Mouse (Mus musculus) v-Abl transformed pro-B cells (cell line): Measurements from ENCODE around the gene Ctr9.

Source experiments
- in situ Hi-C, 2 experiments: fragments of 400-800 bp; cut with MboI; formaldehyde crosslinking; loops; one replicate each; pipeline ENCODE4 v1.15.1; 2025; ENCODE audit not compliant: unreplicated experiment in 2 of 2

Ctr9 gene

DNA sequence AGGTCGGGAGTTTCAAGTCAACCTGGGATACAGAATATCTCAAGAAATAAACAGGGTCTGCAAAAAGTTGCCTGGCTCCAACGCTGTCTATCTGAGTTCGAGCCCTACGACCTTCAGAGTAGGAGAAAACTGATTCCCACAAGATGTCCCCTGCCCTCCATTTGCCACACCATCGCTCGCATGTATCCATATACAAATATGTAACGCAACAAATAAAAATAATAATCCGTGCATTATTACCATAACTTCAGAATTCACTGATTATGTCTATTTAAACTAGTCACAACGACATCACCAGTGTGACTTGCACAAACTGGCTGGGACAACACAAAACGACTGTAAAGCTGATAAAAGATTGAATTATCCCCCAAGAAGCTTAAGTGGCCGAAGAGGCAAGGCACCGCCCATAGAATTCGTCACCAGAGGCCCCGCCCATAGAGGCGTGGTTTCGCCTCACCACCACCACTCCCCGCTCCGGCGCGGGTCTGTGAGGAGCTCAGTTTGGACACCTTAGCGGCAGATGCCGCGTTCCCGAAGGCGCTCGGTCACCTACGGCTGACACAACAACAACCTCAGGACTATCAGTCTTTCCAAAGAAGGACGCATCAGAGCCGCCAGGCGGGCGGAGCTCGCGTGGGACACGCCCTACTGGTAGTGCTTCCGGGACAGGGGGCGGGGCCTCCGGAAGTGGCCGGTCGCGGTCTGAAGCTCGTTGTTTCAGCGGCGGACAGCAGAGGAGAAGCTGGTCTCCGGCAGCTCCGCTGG is at the start of gene Ctr9:
Gene Ctr9, plus strand, starts transcription at position 671 of the 765 bp plus-strand sequence.
- in situ Hi-C loops, result loop anchor here (25.0 kb wide), 3 partner anchors 659 to 1516 kb away; partner anchors contain the start of genes Rpl27a (in 2 of the 2) and Trim66 (in 2 of the 2)

DNA sequence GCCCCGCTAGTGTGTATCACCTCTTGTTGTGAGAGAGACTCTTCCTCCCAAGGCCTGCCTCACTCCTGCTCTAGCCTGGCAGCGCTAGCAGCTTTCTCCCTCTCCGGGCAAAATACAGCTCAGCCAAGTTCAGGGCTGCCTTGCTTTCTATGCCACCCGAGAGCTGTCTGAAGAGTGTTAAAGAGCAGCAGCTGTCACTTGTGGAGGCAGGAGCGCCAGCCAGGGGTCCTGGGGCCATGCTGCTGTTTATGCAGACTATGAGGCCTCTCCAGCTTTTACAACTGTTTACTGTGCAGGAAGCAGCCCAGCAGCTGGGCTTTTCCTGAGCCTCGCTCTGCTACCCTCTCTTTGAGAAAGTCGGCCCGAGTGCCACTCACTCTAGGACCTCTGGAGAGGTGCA is 47.7 kb upstream of the Ctr9 start:
- in situ Hi-C loops, result no loop called here

DNA sequence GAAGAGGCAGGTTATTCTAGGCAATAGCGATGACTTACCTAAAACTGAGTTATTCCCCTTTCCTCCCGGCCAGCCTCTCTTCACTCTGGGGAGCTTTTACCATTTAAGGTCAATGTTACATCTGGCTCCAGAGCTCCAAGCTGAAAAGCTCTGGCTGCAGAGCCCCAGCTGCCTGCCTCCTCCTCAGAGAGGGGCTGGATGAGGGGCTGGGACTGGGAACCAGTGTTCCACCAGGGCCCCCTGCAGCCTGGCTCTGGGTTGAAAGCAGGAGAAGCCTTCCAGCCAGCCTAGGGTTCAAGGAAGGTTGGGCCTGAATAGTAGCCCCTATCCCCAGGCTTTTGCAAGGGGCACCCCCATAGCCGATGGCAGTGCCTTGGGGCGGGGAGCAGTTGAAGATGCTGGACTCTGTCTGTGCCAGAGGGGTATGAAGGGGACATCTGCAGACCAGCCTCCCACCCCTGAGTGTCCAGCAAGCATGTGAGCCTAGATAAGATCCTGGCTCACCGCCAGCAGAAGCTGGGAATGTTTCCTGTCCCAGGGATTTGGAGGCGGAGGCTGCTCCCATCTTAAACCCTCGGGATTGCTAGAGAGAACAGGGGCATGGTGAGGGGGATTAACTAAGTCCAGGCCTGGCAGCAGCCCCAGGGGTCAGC is 46.6 kb upstream of the Ctr9 start, which contains the start of gene Mrvi1:
Gene Mrvi1, minus strand, starts transcription at position 409 of the 653 bp plus-strand sequence.
- in situ Hi-C loops, result no loop called here

DNA sequence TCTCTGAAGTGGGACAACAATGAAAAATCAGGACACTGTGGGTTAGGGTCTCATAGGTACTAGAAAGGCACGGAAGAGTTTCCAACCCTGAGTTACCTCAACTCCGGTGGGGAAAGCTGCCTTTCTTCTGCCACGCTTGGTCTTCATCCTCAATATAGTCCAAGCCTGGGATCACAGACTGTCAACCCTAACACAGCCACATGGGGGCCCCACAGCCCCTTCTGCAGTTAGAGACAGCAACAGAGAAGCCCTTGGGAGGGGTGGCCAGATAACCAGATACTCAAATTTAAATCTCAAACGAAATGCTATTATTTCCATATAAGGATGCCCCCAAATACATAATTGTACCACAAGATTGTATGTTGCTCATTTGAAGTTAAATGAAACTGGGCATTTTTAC is 46.0 kb upstream of the Ctr9 start:
- in situ Hi-C loops, result no loop called here

DNA sequence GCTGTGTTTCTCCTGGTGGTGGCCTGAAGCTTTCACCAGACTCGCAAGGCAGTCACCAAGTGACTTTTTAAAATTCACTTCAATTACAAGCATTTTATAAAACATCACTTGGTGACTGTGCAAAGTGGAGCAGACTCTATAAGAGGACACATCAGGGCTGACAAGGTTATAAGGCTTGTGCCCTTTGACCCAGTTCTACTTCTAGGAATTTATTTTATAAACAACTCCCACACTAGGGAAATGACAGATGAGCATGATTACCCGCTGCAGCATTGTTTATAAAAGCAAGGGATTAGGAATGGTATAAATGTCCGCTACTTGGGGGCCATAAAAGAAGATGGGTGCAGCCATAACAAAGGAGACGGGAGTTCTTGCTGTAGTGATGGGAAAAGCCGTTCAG is 45.1 kb upstream of the Ctr9 start:
- in situ Hi-C loops, result no loop called here

DNA sequence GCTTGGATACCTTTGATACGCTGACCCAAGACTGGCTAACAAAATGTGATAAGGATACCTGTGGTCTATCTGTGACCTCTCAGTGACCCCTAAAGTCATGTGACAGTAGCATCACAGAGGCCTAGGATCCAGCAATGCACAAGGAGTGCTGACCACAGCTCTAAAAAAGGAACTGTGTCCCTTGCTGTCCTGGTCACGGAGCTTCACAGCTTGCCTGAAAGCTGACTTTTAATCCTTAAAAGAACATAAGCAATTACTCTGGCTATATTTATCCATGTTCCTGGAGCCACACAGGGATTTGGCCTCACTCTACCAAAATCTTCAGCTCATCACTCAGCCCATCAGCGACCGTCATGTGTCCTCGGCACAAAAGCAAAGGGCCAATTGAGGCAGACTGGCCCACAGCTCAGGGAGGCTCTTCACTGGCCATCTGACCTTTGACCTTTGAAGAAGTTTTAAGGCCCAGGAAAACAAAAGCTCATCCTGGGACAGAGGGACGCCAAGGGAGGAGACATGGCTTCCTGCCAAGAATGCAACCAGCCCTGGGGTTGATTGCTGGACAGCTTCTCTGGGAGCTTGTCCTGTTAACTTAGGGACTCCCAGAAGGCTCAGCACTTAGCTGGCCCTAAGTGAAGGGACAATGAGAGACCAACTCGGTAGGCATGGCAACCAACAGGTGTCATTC is 43.0 kb upstream of the Ctr9 start:
- in situ Hi-C loops, result no loop called here

DNA sequence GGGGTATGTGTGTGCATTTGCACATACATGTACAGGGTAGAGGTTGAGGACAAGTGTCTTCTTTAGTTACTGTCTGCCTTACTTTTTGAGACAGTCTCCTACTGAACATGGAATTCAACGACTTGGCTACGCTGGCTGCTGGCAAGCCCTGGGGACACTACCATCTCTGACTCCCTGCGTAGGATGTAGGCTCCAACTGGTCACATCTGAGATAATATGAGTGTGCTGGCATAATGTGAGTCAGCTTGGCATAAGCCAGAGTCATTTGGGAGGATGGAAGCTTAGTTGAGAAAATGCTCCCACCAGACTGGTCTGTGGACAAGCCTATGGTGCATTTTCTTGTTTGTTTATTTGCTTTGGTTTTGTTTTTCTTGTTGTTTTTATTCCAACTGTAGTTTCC is 40.7 kb upstream of the Ctr9 start:
- in situ Hi-C loops, result no loop called here

DNA sequence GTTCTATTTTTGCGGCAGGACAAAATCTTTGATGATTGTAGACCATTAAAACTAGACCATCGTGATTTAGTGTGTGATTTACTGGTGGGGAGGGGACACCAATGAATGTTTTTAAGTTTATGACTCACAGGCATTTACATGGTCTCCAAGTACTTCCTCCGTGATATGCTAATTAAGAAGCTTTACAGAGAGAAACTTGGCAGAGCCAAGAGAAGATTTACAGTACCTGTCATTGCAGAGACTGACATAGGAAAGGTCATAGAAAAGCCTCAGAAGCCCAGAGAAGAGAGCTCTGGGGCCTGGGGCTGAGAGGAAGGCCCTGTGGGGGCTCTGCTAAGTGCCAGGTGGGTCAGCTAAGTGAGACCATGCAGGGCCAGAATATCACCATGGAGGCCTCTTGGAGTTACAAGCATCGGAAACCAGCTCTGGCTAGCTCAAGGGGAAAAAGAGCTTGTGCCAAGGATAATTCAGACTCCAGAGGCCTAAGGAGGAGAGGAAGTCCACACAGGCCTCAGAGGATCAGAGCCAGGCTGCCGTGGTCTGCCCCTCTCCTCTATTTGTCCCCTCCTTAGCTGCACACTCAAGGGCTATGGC is 39.4 kb upstream of the Ctr9 start:
- in situ Hi-C loops, result no loop called here

DNA sequence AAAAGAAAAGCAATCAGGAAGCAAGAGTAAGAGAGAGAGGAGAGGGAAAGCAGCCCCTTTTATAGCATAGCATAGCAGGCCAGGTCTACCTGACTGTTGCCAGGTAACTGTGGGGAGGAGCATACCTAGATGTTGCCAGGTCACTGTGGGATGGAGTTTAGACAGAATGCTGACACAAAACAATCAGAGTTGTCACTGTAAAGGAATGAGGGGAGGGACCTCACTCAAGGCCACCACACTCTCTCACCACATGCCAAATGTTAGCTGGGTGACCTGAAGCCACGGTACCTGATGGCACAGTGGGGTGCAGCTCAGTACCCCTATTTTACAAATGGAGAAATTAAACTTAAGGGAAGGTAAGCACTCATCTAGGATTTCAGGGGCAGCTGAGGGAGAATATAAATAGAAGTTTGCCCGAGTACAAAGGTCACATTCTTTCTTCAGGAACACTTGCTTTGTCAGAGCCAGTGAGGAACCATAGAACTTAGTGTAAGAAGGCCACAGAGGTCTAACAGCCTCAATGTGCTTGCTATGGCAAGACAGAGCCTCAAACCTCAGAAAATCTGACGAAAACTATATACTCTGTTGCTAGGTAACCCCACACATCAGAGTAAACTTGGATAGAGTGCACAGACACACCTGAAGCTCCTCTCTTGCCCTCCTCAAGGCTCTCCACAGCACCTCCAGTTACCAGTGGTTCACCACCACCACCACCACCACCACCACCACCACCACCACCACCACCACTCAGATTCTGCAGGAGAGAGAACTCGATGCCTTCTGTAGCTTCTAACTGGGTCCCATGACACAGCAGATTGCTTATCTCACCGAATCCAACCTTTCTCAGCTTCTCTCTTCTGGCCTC is 38.2 kb upstream of the Ctr9 start:
- in situ Hi-C loops, result no loop called here

DNA sequence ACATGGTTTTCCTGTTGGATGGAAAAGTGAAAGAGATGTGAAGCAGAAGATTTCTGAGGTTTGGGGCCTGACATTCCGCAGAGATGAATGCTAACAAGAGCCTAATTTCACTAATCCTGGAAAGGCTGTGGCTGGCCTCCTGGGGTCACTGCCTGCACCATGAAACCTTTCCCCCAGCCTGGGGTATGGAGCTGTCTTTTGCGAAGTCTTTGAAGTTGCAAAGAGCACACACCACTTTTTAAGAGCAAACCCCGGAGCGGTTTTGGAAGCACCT is 37.6 kb upstream of the Ctr9 start:
- in situ Hi-C loops, result no loop called here

DNA sequence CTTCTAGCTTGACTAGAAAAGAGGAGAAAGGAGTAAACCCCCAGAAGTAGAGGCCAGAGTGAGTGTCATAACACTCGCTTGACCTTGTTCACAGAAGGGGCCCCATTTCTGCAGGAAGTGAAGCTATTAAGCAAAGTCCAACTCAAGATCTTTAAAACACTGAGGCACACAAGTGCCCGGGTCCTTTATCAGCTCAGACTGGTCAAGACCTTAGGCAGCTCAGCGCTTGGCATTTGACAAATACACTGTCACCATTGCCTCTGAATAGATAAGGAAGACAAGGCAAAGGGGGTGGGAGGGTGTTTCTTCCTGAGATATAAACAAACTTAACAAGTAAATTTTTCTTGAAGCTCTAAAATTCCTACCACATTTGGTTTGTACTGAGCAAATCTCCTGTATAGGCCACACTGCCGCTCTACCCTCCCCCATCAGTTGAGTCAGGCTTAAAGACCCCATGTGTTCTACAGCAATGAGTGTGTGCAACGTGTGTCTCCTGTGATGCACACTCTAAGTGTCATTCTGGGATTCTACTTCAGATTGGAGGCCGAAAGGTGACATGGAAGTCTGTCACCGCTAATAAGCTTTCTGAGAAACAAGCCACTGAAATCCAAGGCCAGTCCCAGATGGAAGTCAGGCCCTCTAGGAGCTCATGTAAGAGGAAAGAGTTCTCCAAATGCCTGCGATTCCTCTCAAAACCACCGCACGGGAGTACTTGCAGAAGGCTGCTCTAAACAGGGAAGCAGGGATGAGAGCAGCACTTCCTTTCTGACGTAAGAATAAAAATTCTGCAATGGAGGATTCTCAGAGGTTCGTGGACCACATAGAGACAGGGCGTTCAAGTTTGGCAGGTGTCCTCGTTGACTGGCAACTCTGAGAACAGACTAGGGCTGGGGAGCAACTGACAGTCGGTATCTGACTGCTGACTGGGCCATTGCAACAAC is 29.6 kb upstream of the Ctr9 start:
- in situ Hi-C loops, result no loop called here

DNA sequence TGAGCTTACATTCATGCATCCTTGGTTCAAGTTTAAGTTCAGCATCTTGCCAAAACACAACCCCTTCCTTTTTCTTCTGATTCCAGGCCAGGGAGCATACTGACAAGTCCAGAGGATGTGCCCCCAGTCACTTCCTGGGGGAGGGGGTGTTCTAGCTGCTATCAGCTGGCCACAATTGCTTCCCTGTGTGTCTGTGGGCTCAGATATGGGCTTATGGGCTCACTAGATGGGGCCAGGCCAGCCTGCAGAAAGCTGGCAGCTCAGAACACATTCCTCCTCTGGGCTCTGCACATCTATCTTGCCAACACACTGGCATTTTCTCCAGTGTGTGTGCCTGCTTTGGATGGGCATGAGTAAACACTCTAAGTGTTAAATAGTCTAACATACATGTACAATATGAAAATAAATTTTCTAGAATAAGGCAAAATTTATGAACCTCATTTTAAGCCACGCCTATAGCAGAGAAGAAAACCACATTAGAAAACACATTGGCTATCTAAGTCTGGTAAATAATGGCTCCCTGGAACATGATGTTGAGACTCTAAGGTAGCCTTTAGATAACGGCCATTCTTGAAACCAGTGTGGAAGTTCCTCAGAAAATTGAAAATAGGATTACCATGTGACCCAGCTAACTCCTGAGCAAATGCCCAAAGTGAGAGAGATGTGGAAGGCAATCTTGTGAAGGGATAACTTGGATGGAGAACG is 24.5 kb upstream of the Ctr9 start:
- in situ Hi-C loops, result loop anchor here in 1 of 2 experiments (25.0 kb wide), 1 partner anchor 717 kb away; no protein-coding TSS in a partner anchor

DNA sequence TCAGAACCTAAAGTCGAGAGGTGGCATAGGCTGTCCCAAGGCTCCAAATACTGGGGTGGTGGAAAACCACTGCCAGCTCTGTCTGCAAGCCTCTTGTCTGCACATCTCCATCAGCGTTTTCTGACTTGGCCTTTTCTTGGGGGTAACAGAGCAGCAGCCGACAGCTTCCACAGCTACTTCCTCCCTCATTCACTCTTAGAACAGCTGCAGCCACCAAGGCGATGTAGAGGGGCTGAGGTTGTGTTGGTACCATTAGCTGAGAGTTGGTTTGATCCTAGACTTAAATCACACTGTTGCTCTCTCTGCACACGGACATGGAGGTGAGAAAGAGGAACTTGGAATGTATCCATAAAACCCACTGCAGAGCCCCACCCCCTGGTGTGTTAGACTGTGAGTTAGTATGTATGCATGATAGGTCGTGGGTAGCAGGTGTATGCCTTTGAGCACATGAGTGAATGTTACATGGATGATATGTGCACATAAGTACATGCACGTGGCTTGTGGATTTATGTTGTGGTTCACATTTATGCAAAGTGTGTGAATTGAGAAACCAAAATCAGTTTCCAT is 14.6 kb upstream of the Ctr9 start:
- in situ Hi-C loops, result loop anchor here (5.0 to 25.0 kb wide), 3 partner anchors 77 to 729 kb away; no protein-coding TSS in a partner anchor

DNA sequence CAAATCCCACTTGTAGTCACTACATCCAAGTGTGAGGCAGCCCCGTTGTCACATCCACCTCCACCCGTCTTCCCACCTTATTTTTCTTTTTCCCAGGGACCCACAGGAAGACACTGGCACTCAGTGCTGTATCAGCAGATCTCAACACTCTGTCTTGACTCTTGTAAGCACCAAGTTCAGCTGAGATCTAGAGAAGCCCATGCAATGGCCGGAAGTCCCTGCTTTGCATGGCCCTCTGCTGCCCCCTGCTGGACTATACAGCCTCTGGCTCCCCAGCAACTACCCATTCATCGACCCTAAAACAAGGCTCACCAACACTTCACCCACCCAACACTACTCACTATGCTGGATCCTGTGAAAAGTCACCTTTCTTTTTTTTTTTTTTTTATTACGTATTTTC is 13.9 kb upstream of the Ctr9 start:
- in situ Hi-C loops, result loop anchor here (5.0 to 25.0 kb wide), 6 partner anchors 78 to 730 kb away; no protein-coding TSS in a partner anchor

DNA sequence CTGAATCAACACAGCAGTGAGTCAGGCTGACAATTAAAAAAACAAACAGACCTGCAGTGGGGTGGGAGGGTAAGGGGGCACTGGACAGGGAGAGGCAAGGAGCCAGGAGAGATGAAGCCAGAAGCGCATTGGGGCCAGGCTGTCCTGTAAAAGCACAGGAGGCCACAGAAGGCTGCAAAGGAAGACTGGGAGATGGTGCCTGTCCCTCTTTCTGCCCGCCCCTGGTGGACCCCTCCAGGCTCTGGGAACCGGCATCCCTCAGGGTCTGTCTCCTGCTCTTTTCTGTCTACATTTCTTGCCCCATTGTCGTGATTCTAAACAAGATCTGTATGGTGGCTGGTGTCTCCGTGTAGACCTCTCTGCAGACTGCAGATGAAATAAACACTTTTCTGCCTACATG is 13.0 kb upstream of the Ctr9 start:
- in situ Hi-C loops, result loop anchor here (5.0 to 25.0 kb wide), 5 partner anchors 198 to 731 kb away; no protein-coding TSS in a partner anchor

DNA sequence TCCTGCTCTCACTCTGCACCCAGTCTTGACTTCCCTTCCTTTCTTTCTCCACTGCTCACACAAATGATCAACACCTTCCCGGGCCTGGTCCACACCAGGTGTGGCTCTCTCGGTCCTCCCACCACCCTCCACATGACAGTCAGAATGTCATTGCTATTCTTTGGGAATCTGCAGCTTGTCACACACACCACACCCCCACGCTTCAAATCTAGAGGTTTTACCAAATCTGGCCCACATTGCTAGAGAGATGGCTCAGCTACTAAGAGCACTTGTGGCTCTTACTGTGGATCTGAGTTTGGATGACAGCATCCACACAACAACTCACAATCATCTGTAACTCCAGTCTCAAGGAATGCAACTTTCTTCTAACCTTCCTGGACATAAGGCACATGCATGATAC is 11.8 kb upstream of the Ctr9 start:
- in situ Hi-C loops, result loop anchor here (5.0 to 25.0 kb wide), 5 partner anchors 200 to 732 kb away; no protein-coding TSS in a partner anchor

DNA sequence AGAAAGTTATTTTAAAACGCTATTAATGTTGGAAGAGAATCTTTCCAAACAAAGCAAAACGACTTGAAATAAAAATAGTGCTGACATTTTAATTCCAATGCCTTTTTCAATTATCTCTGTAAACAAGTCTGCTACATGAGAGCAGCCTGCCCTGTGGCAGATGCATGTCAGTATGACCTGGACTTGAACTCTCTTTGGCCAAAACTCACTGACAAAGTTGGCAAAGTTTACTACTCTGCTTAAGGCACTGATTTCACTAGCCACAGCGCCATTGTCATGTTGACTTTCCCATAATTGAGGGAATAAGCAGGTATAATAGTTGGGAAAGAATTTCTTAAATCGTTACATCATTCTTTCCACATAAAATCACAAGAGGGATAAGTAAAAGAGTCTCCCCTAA is 7.9 kb upstream of the Ctr9 start:
- in situ Hi-C loops, result loop anchor here in 1 of 2 experiments (25.0 kb wide), 1 partner anchor 734 kb away; no protein-coding TSS in a partner anchor

DNA sequence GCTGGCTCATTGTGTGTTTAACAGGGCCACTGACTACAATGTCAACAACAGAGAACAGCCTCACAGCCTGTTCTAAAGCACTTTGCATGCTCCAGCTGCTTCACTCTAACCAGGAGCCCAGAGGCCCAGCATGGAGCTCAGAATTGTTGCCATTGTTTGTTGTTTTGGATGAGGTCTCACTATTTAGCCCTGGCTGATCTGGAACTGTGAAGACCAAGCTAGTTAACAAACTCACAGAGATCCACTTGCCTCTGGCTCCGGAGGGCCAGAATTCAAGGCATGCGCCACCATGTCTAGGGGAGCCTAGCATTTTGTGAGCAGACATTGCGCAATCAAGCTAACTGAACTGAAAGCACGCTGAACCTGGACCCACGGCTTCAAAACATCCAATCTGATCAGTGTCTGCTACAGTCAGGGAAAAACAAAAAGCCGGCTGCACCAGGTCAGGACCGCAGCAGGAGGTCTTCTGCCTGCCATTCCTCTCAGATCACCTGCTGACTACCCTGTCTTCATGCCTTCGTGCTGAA is 4.6 kb upstream of the Ctr9 start:
- in situ Hi-C loops, result loop anchor here in 1 of 2 experiments (25.0 kb wide), 1 partner anchor 737 kb away; no protein-coding TSS in a partner anchor
